Mouse (Mus musculus): ENCODE data around the gene E430018J23Rik.
"Not testable (repeated sequence)": the region's sequence is repeated elsewhere in the genome, so short reads cannot be mapped to it uniquely, and the experiment has no call there.

E430018J23Rik gene

DNA sequence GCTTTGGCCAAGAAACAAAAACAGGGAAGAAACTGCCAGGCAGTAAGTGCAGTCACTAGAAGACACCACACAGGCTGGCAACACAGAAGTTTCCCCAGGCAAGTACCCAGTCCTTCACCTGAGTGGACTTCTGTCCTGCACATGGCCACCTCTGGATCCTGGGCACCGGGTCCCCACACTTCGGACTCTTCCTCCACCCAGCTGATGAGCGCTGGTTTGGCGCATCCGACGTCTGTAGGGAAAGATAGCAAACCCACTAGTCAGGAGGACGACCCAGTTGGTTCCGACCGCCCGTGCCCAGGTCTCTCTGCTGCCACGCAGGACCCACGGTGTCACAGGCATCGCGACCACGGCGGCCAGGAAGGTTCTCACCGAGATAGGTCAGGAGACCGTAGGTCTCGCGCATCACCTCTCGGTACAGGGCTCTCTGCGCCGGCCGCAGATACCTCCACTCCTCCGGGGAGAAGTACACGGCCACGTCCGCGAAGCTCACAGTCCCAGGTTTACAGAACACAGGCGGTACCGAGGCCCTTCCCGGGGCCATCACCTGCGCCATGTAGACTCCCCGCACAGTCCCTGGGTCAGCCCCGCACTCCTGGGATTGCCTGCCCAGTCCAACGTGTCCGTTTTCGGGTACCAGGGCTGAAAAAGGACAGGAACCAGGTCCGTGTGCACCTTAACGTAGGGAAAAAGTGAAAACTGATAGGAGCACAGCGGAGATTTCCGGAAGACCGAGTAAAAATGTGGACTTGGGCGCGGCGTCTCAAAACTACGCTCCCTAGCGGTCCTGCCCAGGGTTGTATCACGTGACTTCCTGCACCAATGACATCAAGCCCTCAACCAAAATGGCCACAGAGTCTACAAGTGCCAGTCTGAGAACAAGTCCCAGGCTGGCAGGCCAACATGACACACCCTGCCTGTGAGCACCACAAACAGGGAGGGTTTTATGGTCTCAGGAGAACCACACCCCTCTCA lies 17.9 kb downstream of the E430018J23Rik start, which contains the start of gene Zfp747:
Gene Zfp747, minus strand, starts transcription at position 780 of the 975 bp plus-strand sequence.
- peak; percentile 96 for DNase-seq

GRCm38 (mm10) chr7:127371870-127372269 lies 21.6 kb downstream of the E430018J23Rik start:
- DNase-seq: not testable (repeated sequence)

DNA sequence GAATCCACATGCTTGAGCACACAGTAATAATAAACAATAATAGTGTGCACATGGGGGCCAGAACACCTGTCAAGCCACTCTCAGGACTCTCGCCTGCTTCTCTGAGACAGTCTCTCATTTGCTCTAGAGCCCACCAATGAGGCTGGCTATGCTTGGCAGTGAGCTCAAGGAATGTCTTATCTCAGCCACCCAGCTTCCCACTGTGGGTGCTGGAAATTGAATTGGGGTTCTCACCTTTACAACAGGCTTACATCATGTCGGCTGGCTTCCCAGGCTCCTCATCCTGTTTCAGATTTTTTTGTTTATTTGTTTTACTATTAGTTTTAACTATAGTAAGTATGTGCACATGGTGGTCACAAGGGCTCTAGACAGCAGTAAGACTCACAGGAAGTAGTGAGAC lies 22.2 kb downstream of the E430018J23Rik start:
- no peak for DNase-seq

GRCm38 (mm10) chr7:127366249-127366648 lies 27.2 kb downstream of the E430018J23Rik start:
- DNase-seq: no peak

DNA sequence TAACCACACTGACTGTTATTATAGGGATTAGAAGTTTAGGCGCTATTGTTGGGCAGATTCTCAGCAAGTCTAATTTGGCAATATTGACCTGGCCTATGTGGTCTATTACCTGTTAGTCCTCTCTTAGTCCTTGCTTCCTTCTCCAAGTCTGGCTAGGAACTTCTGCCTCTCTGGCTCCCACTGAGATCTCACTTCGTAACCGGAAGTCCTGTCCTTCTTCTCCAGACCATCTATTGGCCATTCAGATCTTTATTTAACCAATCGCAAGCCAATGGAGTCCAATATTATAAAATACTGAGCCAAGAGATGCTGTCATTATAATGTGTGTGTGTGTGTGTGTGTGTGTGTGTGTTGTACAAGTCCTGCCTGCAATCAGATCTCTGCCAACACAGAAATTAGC lies 29.3 kb downstream of the E430018J23Rik start:
- DNase-seq: peak; percentile 71

DNA sequence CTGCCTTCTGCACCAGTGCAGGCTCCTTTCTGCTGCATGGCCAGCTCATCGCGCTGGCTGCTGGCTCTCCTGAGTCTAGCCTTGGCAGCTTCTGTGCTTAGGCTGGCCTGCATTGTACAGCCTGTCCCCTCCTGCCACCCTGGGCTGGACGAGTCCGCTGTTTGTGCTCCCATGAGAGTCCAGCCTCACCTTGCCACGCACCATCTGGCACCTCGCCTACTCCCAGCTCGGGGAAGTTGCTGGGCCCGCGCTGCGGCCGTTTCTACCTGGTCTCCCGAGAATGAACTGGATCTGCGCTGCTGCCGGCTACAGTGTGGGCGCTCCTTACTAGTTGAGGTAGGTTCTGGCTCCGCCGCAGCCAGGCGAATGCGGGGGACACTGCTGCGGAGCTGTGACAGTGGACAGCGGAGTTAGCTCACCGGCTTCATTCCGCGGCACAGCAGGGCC lies 29.9 kb downstream of the E430018J23Rik start:
- DNase-seq: peak; percentile 78

DNA sequence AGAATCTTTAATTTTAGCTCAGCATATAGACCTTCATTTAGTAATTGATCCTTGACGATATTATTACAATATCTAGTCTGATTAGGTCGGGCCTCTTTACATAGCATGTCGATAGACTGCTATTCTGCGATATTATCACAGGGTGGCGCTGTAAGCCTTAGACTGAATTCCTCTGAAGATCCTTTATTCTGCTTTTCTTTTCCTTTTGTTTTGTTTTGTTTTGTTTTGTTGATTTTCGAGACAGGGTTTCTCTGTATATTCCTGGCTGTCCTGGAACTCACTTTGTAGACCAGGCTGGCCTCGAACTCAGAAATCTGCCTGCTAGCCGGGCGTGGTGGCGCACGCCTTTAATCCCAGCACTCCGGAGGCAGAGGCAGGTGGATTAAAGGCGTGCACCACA lies 31.0 kb downstream of the E430018J23Rik start:
- not testable (repeated sequence) for DNase-seq

DNA sequence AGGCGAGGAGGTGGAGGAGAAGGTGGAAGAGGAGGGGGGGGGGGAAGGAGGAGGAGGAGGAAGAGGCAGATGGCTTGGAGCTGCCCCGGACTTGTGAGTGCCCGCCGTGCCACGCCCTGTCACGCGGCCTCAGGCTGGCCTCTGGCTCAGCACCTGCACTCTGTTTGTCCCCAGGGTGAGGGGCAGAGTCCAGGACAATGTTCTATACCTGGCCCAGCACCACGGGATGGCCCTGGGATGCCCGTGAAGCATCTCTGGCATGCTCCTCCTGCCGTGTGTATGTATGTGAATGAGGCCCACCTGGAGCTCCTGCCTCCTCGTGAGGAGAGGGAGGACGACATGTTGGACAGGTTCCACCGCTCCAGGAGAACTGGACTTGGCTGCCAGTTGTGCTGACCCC lies 32.0 kb downstream of the E430018J23Rik start:
- peak; percentile 57 for DNase-seq

GRCm38 (mm10) chr7:127360265-127360664 lies 33.2 kb downstream of the E430018J23Rik start:
- no peak for DNase-seq

- no peak for DNase-seq
Observed at GRCm38 (mm10) chr7:127358472-127358871, 35.0 kb downstream of the E430018J23Rik start.

DNA sequence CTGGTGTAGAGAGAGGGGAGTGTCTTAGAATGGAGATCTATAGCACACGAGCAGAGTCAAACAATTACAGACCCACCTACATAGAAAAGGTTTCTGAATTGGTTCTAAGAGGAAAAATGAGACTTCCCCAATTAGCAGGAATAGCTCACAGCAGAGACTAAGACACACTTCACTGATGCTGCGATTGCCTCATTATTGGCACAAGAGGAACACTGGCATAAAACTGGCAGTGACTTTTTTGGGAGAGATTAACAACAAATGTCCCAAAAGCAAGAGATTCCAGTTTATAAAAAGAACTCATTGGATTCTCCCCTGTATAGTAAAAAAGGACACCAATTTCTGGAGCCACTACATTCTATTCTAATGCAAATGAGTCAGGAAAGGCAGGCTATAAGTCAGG lies 35.6 kb downstream of the E430018J23Rik start:
- DNase-seq: no peak

DNA sequence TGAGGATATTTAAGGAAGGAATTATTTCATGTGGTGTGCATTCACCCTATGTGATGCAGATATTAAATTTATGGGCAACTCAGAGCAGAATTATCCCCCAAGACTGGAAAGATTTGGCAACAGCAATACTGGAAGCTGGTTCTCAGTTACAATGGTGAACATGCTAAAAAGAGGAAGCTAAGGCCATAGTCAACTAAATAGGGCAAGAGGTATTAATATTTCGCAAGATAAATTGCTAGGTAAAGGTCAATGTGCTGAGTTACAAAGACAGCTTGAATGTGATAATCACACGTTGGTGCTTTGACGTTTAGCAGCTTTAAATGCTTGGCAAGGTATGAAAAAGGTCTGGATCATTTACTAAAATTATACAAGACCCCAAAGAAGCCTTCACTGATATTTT lies 37.6 kb downstream of the E430018J23Rik start:
- DNase-seq: no peak

DNA sequence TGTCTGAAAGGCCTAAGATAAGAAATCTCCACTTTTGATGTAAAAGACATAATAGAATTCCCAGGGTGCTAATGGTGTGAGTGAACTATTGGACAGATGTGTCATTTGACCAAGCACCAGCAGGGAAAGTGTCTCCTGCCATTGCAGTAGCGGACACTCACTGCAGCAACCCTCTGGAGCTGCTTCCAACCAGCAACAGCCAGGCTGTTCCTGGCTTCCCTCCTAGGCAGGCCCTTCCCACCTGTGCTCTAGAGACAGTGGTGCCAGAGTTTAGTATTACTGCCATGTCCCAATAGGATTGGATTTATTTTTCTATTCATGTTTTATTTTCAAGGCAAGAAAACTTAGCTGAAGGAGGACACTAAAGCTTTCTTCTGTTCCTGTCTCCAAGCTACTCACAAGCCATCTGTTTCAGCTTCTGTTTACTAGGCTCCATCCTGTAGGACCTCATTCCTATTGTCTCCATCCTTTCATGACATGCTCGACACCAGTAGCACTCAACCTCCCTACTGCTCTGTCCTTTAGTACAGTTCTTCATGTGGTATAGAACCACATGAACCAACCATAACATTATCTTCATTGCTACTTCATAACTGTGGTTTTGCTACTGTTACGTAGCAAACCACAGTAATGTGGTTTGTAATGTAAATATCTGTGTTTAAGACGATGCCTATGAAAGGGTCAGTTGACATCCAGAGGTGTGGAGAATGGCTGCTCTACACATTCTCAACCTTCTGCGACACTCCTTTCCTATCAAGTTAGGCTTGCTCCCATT lies 42.0 kb downstream of the E430018J23Rik start:
- no peak for DNase-seq

GRCm38 (mm10) chr7:127346676-127347075 lies 46.8 kb downstream of the E430018J23Rik start:
- DNase-seq: peak; percentile 61

DNA sequence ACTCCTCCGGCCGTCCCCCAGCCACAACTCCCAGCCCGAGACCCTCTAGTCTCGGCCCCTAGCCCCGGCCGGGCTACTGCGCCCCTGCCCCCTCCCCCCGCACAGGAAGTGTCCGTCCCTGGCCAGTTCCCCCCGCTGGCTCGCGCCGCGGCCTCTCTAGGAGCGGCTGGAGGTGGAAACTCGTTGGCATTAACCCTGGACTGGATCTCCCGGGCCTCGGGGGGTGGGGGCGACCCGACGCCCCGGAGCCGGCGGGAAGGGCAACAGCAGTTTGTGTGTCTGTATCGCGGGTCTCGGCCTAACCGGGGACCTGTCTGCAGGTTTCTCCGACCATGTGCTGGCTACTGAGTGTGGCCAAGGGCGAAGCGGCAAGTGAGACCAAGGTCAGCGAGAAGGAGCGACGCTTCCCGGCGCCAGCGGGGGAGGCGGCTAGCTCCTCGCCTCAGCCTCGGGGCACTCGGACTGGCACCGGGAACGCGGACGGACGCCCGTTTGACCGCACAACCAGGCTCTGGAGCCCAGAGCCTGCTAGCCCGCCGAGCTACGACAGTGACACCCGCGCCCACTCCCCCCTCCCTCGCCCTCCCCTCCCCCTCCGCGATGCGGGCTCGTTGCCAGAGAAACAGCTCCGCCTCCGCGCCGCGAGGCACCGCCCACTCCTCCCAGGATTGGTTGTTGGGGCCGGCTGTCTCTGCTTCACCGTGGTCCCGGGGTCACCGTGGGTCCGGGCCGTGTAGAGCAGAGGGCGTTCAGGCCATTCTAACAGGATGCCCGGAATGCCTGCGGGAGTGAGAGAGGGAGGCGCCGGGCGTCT lies 47.7 kb downstream of the E430018J23Rik start, which contains the start of gene Zfp768:
Gene Zfp768, minus strand, starts transcription at position 78 of the 814 bp plus-strand sequence.
- DNase-seq: peak; percentile 94

DNA sequence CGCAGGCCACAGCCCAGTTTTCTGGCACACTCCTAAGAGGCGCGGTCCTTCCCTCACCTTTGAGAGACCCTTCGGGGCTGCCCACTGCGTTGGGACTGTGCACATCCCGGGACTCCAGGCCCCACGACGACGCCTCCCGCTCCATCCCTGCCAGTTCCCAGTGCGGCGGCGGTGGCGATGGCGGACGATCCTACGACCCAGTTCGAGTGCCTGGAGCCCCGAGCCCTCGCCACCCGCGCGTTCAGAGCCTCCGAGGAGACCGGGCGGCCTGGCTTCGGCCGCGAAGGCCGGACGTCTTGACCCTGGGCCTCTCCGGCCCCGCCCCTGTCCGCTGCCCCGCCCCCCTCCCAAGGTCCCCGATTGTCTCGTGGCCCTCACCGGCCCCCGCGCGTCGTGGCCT lies 48.3 kb downstream of the E430018J23Rik start:
- DNase-seq: peak; percentile 83

GRCm38 (mm10) chr7:127344371-127344770 lies 49.1 kb downstream of the E430018J23Rik start:
- peak; percentile 46 for DNase-seq

DNA sequence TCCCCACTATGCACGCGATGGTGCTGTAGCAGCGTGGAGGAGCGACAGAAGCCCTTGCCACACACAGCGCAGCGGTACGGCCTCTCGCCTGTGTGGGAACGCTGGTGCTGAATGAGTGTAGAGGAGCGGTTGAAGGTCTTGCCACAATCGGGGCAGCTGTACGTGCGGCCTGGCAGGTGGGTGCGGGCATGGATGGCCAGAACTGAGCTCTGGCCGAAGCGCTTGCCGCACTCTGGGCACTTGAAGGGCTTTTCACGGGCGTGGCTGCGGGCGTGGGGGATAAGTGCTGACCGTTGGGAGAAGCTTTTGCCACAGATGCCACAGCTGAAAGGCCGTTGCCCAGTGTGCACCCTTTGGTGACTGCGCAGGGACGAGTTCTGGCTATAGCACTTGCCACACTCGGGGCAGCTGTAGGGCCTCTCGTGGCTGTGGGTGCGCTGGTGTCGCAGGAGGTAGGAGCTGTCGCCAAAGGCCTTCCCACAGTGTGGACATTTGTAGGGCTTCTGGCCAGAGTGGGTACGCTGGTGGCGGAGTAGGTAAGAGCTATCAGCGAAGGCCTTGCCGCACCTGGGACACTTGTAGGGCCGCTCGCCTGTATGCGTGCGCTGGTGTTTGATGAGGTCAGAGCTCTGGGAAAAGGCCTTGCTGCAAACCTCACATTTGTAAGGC lies 49.9 kb downstream of the E430018J23Rik start:
- no peak for DNase-seq

DNA sequence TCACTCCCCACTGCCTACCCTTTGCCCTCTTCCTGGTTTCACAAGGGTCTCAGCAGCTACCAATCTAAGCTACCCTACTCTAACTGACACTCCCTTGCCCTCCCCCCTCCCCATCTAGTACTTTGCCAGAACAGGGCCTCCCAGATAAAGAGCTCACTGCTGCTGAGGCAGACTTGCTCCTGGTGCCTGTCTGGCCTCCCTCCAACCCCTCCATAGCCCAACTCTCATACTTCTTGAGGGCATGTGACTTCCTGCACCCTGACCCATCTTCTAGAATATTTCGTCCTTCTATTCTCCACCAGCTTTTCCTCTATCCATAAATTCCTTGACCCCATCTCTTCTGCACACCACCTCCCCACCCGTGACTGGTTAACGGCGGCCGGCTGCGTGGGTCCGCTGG lies 50.5 kb downstream of the E430018J23Rik start:
- no peak for DNase-seq

DNA sequence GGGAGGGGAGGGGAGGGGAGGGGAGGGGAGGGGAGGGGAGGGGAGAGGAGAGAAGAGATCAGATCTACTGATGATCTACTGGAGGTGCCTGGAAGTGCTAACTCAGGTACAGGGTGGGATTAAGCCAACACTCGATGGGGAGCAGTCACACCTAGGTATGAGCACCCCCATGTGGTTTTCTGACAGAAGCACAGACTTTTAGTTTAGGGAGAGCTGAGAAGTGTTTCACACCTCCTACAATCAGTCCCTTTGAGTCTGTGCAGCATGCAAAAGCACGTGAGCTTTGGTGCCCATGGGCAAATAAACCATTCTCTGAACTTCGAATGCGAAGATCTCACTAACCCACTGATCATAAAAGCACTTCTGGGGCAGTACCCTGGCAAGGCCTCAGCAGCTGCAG lies 51.1 kb downstream of the E430018J23Rik start:
- DNase-seq: no peak

GRCm38 (mm10) chr7:127341861-127342260 lies 51.6 kb downstream of the E430018J23Rik start:
- not testable (repeated sequence) for DNase-seq

GRCm38 (mm10) chr7:127341356-127341755 lies 52.1 kb downstream of the E430018J23Rik start:
- no peak for DNase-seq

All from cerebellum, adult 9-11 months (tissue).